Mouse (Mus musculus) lung, adult 2 months (tissue): Measurements from ENCODE around the gene Cnr2. TPM values are rescaled to one million over a fixed set of nuclear protein-coding genes. Genes with fewer than 3 reads are reported as not detected.

Experiments
- DNase-seq: peaks from one replicate; pipeline ENCODE4 v3.0.0; 2022
- H3K4me1 ChIP-seq: fragments of 200-500 bp; 2 replicates; pipeline ENCODE4 v1.6.1; 2011; ENCODE audit warnings: low read length; ENCODE audit not compliant: control insufficient read depth, insufficient read depth
- H3K4me3 ChIP-seq: fragments of 200-500 bp; replicated peaks from 2 replicates; pipeline ENCODE3; 2011; ENCODE audit warnings: low read depth, mild to moderate bottlenecking, control low read depth, low read length; ENCODE audit errors: extremely low read depth
- CTCF ChIP-seq: fragments of 200-500 bp; IDR thresholded peaks from 2 replicates; pipeline ENCODE4 v1.5.1; 2011; ENCODE audit warnings: mild to moderate bottlenecking, low read length, control low read depth; ENCODE audit not compliant: insufficient read depth
- POLR2A ChIP-seq: fragments of 200-500 bp; IDR thresholded peaks from 2 replicates; pipeline ENCODE4 v1.6.1; 2011; ENCODE audit warnings: low read depth, mild to moderate bottlenecking, control low read depth, low read length, borderline replicate concordance; ENCODE audit errors: extremely low read depth
- WGBS: fragments of 180-500 bp; shearing (Covaris S2); methylation state at CpG from one replicate; pipeline ENCODE4 v1.1.7; 2018; 5-methylcytosine and 5-hydroxymethylcytosine counted together
- polyA plus RNA-seq: library from polyadenylated mRNA; depleted of rRNA; stranded (reverse); fragments of >200 nt; gene quantifications from 2 replicates; pipeline ENCODE4 v1.2.3, GENCODE M21; 2012

Gene Cnr2
- polyA plus RNA-seq, 1 experiment: 9.1 TPM

DNA sequence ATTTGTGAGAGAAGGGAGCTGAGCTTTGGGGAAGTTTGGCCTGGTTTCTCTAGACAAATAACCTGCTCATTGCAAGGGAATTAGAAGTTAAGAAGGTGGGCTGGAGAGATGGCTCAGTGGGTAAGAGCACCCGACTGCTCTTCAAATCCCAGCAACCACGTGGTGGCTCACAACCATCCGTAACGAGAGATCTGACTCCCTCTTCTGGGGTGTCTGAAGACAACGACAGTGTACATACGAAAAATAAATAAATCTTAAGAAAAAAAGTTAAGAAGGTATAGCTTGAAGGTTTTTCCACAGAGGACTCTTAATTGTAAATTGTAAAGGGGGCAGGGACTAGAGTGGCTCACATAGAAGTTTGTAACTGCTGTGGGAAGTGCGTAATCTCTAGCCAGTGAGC, 19.6 kb upstream of the Cnr2 start:
- Histone ChIP-seq H3K4me1 (peaks cover 34% of the 10 kb centered on the region), H3K4me3 (no peak overlapping the region)
- TF ChIP-seq POLR2A (no peak), CTCF (no peak)
- DNase-seq: no peak
- 26% methylated on average over 7 of the region's 7 CpGs for WGBS

DNA sequence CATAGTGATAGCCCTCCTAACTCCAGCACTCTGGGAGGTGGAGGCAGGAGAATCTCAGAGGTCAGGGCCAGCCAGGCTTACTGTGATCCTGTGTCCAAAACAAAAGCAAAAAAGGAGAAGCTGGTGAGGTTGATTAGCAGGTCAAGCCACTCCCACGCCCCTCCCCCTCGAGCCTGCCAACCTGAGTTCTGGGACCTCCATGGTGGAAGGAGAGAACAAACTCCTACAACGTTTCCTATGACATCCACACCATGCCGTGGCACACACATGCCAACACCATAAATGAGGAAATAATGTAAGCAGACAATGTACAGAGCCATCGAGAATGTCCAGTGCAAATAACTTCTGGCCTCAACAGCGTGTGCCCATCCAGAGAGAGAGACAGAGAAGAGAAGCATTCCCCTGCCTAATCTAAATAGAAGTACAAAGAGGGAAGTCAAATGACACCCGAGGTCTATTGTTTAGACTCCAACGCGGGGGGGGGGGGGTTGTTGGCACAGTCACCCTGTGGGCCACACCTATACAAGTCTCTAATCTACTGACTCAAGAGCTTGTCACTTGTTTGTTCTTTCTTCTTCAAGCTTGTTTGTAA, 19.1 kb upstream of the Cnr2 start:
- 2% methylated on average over 9 of the region's 9 CpGs for WGBS

DNA sequence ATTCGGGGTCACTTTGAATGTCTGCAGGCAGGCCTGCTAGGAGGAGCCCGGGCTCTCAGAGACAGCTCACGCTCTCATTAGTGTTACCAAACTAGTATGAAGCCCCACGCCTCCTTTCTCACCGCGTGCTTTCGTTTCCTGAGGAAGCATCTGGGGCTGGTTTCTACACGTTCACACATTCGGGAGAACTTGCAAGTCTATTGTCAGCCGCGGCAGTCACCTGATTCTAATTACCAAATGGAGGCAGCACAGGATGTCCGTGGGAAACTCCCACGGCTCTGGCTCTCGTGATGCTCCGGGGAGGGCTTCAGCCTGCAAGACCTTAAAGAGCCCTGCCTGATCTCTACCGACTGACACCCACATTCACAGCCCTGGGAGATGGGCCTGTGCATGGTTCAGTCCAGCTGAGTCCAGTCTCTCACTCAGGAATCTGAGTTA, 18.6 kb upstream of the Cnr2 start:
- H3K4me1 ChIP-seq: peaks cover 31% of the 10 kb centered on the region
- WGBS: under 1% methylated on average over 16 of the region's 16 CpGs
- H3K4me3 ChIP-seq: peak overlapping the region; percentile 47
- no peak for TF ChIP-seq CTCF
- TF ChIP-seq POLR2A: peak; percentile 67; the same call in 1 of the 2 replicates
- DNase-seq: peak; percentile 71

More for the DNA sequence above, 19.1 kb upstream of the Cnr2 start:
- H3K4me1 ChIP-seq: peaks cover 34% of the 10 kb centered on the region
- peak overlapping the region; percentile 47 for H3K4me3 ChIP-seq
- peak; percentile 68 for DNase-seq
- no peak for TF ChIP-seq CTCF
- TF ChIP-seq POLR2A: no peak

DNA sequence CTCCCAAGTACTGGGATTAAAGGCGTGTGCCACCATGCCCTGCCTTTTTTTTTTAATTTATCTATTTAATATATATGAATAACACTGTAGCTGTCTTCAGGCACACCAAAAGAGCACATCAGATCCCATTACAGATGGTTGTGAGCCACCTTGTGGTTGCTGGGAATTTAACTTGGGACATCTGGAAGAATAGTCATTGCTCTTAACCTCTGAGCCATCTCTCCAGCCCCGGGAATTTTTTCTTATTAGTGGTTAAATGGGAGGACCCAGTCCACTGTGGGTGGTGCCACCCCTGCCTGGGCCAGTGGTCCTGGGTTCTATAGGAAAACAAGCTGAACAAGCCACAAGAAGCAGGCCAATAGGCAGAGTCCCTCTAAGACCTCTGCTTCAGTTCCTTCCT, 17.5 kb upstream of the Cnr2 start:
- Histone ChIP-seq H3K4me3 (no peak overlapping the region), H3K4me1 (peaks cover 22% of the 10 kb centered on the region)
- WGBS: 46% methylated on average over 2 of the region's 2 CpGs
- TF ChIP-seq CTCF: 0 out of 2 replicates have a peak, but pooled peaks have one; percentile 13
- no peak for TF ChIP-seq POLR2A
- DNase-seq: no peak

DNA sequence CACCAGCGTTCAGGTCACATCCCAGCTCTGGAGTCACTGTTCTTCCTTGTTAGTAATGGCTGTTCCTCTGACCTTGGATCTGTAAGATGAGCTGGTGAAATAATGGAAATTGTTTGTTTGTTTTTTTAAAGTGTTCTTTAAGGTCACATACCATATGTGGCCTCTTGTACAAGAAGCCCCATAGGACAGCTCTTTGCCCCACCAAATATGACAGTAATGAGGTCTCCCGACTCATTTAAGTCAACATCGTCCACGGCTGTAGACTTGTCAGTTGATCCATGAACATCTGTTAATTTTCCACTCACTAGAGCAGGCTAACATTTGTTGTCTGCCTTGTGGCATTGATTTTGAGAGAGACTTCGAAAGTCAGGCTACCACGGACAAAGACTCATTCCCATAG, 16.2 kb upstream of the Cnr2 start:
- no peak for TF ChIP-seq CTCF
- no peak for TF ChIP-seq POLR2A
- 73% methylated on average over 6 of the region's 6 CpGs for WGBS

DNA sequence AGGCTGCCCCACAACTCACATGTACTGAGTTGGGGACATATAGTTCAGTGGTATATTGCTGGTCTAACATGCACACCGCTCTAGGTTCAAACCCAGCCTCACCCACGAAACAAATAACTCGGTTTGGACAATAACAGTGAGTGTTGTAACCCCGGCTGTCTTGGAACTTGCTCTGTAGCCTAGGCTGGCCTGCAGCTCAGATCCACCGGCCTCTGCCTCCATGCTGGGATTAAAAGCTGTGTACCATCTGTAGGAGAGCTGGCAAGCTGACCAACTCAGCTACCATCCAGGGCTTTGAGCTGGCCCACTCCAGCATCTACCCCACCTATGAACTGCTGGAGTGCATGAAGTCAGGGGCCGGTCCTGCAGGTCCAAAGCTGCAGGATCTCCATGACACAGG, 15.2 kb upstream of the Cnr2 start:
- TF ChIP-seq POLR2A (no peak), CTCF (no peak)
- DNase-seq: no peak
- WGBS: 95% methylated on average over 6 of the region's 6 CpGs
- no peak overlapping the region for H3K4me3 ChIP-seq
- H3K4me1 ChIP-seq: peaks cover 18% of the 10 kb centered on the region

More for the DNA sequence above, 16.2 kb upstream of the Cnr2 start:
- no peak for DNase-seq
- no peak overlapping the region for H3K4me3 ChIP-seq
- H3K4me1 ChIP-seq: peaks cover 26% of the 10 kb centered on the region

DNA sequence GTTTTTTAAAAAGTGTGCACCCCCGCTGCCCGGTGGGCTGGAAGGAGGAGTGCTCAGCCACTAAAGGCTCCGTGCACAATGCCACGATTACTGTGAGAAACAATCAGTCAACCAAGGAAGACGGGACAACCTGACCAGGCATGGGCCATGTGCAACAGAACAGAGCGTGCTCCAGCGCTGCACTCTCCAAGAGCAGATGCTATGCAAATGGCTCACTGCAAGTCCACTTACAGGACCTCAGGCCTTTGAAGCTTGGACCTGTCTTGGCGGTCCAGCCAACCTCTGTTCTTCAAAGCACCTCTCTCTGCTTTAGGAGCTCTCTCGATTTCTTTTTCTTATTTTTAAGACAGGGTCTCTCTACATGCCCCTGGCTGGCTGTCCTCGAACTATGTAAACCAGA, 14.6 kb upstream of the Cnr2 start:
- TF ChIP-seq CTCF: no peak
- TF ChIP-seq POLR2A: no peak
- WGBS: 91% methylated on average over 10 of the region's 10 CpGs
- H3K4me3 ChIP-seq: no peak overlapping the region
- peaks cover 15% of the 10 kb centered on the region for H3K4me1 ChIP-seq
- DNase-seq: no peak

DNA sequence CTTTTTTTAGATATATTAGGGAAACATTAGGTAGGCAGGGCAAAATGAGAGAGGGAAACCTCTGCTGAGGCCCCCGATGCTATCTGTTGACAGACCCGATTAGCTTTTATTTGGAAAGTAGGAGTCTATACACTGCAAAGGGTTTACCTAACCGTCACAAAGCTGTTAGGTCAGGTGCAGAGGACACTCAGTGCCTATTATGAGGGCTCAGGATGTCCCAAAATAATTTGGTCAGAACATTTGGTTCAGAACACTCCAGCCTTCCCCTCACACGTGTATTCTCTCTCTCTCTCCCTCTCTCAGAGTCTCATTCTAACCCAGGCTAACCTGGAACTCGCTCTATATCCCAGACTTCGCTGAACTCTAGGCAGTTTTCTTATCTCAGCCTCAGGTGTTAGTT, 13.2 kb upstream of the Cnr2 start:
- H3K4me3 ChIP-seq: no peak overlapping the region
- TF ChIP-seq POLR2A (no peak), CTCF (no peak)
- WGBS: 76% methylated on average over 6 of the region's 6 CpGs
- H3K4me1 ChIP-seq: peaks cover 4% of the 10 kb centered on the region
- no peak for DNase-seq

DNA sequence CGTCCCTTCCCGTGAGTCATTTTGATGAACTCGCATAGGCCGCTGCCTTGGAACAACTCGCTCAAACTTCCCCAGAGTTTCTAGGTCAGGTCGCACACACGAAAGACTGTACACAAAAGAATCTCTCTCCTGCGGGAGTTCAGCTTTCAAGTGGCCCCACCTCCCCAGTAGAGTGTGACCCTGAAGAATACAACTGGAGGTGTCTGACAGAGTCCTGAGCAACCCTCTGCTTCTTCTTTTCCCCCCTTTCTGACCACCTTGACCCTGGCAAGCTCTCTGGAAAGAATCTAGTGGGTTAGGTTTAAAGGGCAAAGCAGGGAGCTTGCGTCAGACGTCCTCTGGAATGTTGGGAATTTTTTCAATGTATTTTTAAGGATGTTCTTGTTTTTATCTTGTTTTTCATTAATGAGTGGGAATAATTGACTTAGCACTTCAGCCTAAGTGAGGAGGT, 11.8 kb upstream of the Cnr2 start:
- 30% methylated on average over 10 of the region's 10 CpGs for WGBS
- Histone ChIP-seq H3K4me1 (peaks cover 3% of the 10 kb centered on the region), H3K4me3 (no peak overlapping the region)
- no peak for DNase-seq
- no peak for TF ChIP-seq POLR2A
- no peak for TF ChIP-seq CTCF

DNA sequence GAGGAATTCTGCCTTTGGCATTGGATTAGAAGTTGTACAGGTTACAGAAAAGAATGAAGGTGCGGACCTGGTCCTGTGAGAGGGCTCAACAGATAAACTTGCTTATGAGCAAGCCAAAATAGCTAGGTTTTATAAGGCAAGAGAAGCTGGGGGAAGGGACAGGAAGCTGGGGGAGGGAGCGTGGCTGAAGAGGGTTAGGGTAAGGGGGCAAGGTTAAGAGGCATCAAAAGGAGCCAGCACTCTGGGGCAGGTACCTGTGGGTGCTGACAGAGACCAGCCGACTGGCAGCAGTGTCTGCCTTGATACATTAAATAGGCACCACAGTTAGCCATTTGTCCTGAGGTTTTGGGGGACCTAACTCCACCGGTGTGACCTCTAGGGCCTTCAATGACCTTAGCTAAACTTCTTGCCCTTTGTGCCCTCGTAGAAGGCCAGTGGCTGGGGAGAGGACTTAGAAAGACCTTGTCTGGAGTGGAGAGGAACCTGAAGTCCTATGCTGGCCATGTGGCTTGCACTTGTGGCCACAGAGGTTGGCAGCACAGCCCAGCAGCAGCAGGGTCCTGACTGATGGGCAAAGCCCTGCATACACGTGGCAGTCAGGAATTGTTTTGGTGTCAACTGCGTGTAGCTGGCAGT, 11.2 kb upstream of the Cnr2 start:
- 58% methylated on average over 7 of the region's 7 CpGs for WGBS
- TF ChIP-seq CTCF (no peak), POLR2A (no peak)
- Histone ChIP-seq H3K4me1 (peaks cover 3% of the 10 kb centered on the region), H3K4me3 (no peak overlapping the region)
- DNase-seq: no peak
